Mouse (Mus musculus) neural tube, embryonic 12.5 days (tissue): ENCODE measurements at regions not wholly inside any gene's neighbourhood (a gene's known extent, or its start where the extent isn't known, plus 50 kb on each side); places are given as distances from the start of the nearest gene placed in this dataset.

Source experiments
- ATAC-seq: fragments of 200-750 bp; cut with Nextera tagmentation; 2 replicates; pipeline ENCODE4 v1.8.0; 2017; ENCODE audit warnings: low read depth, mild to moderate bottlenecking, moderate TSS enrichment, moderate library complexity; ENCODE audit not compliant: low FRiP score
- H3K27ac ChIP-seq: fragments of 300-500 bp; sonication (generic); 2 replicates; pipeline ENCODE4 v1.5.1; 2016
- H3K27me3 ChIP-seq: fragments of 300-500 bp; sonication (generic); replicated peaks from 2 replicates; pipeline ENCODE4 v1.6.1; 2016; ENCODE audit warnings: mild to moderate bottlenecking
- H3K36me3 ChIP-seq: fragments of 300-500 bp; sonication (generic); 2 replicates; pipeline ENCODE4 v1.6.1; 2016; ENCODE audit warnings: mild to moderate bottlenecking
- H3K4me1 ChIP-seq: fragments of 300-500 bp; sonication (generic); 2 replicates; pipeline ENCODE4 v1.6.1; 2016
- H3K4me2 ChIP-seq: fragments of 300-500 bp; sonication (generic); replicated peaks from 2 replicates; pipeline ENCODE4 v1.6.1; 2016; ENCODE audit warnings: mild to moderate bottlenecking
- H3K4me3 ChIP-seq: fragments of 300-500 bp; sonication (generic); 2 replicates; pipeline ENCODE4 v1.5.1; 2016
- H3K9ac ChIP-seq: fragments of 300-500 bp; sonication (generic); 2 replicates; pipeline ENCODE4 v1.6.1; 2016; ENCODE audit warnings: mild to moderate bottlenecking
- H3K9me3 ChIP-seq: fragments of 300-500 bp; sonication (generic); 2 replicates; pipeline ENCODE4 v1.6.1; 2016; ENCODE audit warnings: mild to moderate bottlenecking
- WGBS: fragments of 180-500 bp; shearing (Covaris S2); methylation state at CpG from one replicate; pipeline ENCODE4 v1.1.7; 2016; 5-methylcytosine and 5-hydroxymethylcytosine counted together

GRCm38 (mm10) chr7:133492626-133493025, 109.3 kb downstream of the Tex36 start:
- H3K4me3 ChIP-seq: no peak overlapping the region
- H3K27me3 ChIP-seq: no peaks in the 10 kb centered on the region
- H3K9ac ChIP-seq: no peak overlapping the region
- H3K9me3 ChIP-seq: no peaks in the 10 kb centered on the region
- H3K4me1 ChIP-seq: peaks cover 9% of the 10 kb centered on the region; the same call in 1 of the 2 replicates
- H3K36me3 ChIP-seq: no peaks in the 10 kb centered on the region
- no peak overlapping the region for H3K4me2 ChIP-seq
- no peak overlapping the region for H3K27ac ChIP-seq
- no peak for ATAC-seq
- WGBS: 62% methylated on average over 6 of the region's 6 CpGs

- Histone ChIP-seq H3K4me3 (no peak overlapping the region), H3K9me3 (no peaks in the 10 kb centered on the region), H3K36me3 (no peaks in the 10 kb centered on the region), H3K9ac (no peak overlapping the region), H3K27me3 (no peaks in the 10 kb centered on the region), H3K4me2 (no peak overlapping the region), H3K27ac (no peak overlapping the region), H3K4me1 (no peaks in the 10 kb centered on the region)
- ATAC-seq: no peak
- 58% methylated on average over 7 of the region's 7 CpGs for WGBS
Measured at GRCm38 (mm10) chr7:133487887-133488630, 113.9 kb downstream of the Tex36 start.

- no peak overlapping the region for H3K9ac ChIP-seq
- H3K4me3 ChIP-seq: no peak overlapping the region
- no peak overlapping the region for H3K4me2 ChIP-seq
- H3K4me1 ChIP-seq: no peaks in the 10 kb centered on the region
- no peaks in the 10 kb centered on the region for H3K9me3 ChIP-seq
- no peak overlapping the region for H3K27ac ChIP-seq
- H3K36me3 ChIP-seq: no peaks in the 10 kb centered on the region
- no peaks in the 10 kb centered on the region for H3K27me3 ChIP-seq
- ATAC-seq: no peak
- 78% methylated on average over 8 of the region's 8 CpGs for WGBS
Measured at GRCm38 (mm10) chr7:133484430-133484841, 117.5 kb downstream of the Tex36 start.

- Histone ChIP-seq H3K4me1 (no peaks in the 10 kb centered on the region), H3K27me3 (no peaks in the 10 kb centered on the region), H3K27ac (no peak overlapping the region), H3K4me2 (no peak overlapping the region), H3K9me3 (no peaks in the 10 kb centered on the region), H3K4me3 (no peak overlapping the region), H3K36me3 (no peaks in the 10 kb centered on the region), H3K9ac (no peak overlapping the region)
- WGBS: 29% methylated on average over 6 of the region's 6 CpGs
- ATAC-seq: no peak
Measured at GRCm38 (mm10) chr7:133481529-133481928, 120.4 kb downstream of the Tex36 start.

- Histone ChIP-seq H3K9ac (no peak overlapping the region), H3K4me3 (no peak overlapping the region), H3K4me1 (no peaks in the 10 kb centered on the region), H3K36me3 (no peaks in the 10 kb centered on the region), H3K27me3 (no peaks in the 10 kb centered on the region), H3K9me3 (no peaks in the 10 kb centered on the region), H3K4me2 (no peak overlapping the region), H3K27ac (no peak overlapping the region)
- WGBS: 76% methylated on average over 7 of the region's 7 CpGs
- no peak for ATAC-seq
Measured at GRCm38 (mm10) chr7:133479679-133480078, 122.3 kb downstream of the Tex36 start.

- ATAC-seq: no peak
- H3K4me2 ChIP-seq: no peak overlapping the region
- 77% methylated on average over 5 of the region's 5 CpGs for WGBS
- H3K36me3 ChIP-seq: no peaks in the 10 kb centered on the region
- no peaks in the 10 kb centered on the region for H3K9me3 ChIP-seq
- H3K4me1 ChIP-seq: no peaks in the 10 kb centered on the region
- H3K9ac ChIP-seq: no peak overlapping the region
- H3K4me3 ChIP-seq: no peak overlapping the region
- no peaks in the 10 kb centered on the region for H3K27me3 ChIP-seq
- H3K27ac ChIP-seq: no peak overlapping the region
Measured at GRCm38 (mm10) chr7:133477933-133478332, 124.0 kb downstream of the Tex36 start.

GRCm38 (mm10) chr7:133477221-133477620, 124.7 kb downstream of the Tex36 start:
- no peak overlapping the region for H3K4me2 ChIP-seq
- WGBS: 67% methylated on average over 6 of the region's 6 CpGs
- no peaks in the 10 kb centered on the region for H3K27me3 ChIP-seq
- no peaks in the 10 kb centered on the region for H3K4me1 ChIP-seq
- H3K27ac ChIP-seq: no peak overlapping the region
- no peak for ATAC-seq
- no peak overlapping the region for H3K9ac ChIP-seq
- no peaks in the 10 kb centered on the region for H3K36me3 ChIP-seq
- no peak overlapping the region for H3K4me3 ChIP-seq
- no peaks in the 10 kb centered on the region for H3K9me3 ChIP-seq

GRCm38 (mm10) chr7:133471706-133472105, 130.3 kb downstream of the Tex36 start:
- no peak for ATAC-seq
- Histone ChIP-seq H3K9me3 (no peaks in the 10 kb centered on the region), H3K27me3 (no peaks in the 10 kb centered on the region), H3K27ac (no peak overlapping the region), H3K9ac (no peak overlapping the region), H3K4me1 (no peaks in the 10 kb centered on the region), H3K4me3 (no peak overlapping the region), H3K36me3 (no peaks in the 10 kb centered on the region), H3K4me2 (no peak overlapping the region)
- WGBS: 85% methylated on average over 5 of the region's 5 CpGs

GRCm38 (mm10) chr7:133470620-133470958, 131.4 kb downstream of the Tex36 start:
- H3K4me3 ChIP-seq: no peak overlapping the region
- ATAC-seq: no peak
- no peaks in the 10 kb centered on the region for H3K36me3 ChIP-seq
- 74% methylated on average over 3 of the region's 3 CpGs for WGBS
- H3K27me3 ChIP-seq: no peaks in the 10 kb centered on the region
- H3K27ac ChIP-seq: no peak overlapping the region
- H3K9ac ChIP-seq: no peak overlapping the region
- no peaks in the 10 kb centered on the region for H3K4me1 ChIP-seq
- no peak overlapping the region for H3K4me2 ChIP-seq
- H3K9me3 ChIP-seq: no peaks in the 10 kb centered on the region

- no peak overlapping the region for H3K27ac ChIP-seq
- H3K9ac ChIP-seq: no peak overlapping the region
- 75% methylated on average over 6 of the region's 6 CpGs for WGBS
- no peak overlapping the region for H3K4me2 ChIP-seq
- H3K27me3 ChIP-seq: no peaks in the 10 kb centered on the region
- no peaks in the 10 kb centered on the region for H3K36me3 ChIP-seq
- no peaks in the 10 kb centered on the region for H3K4me1 ChIP-seq
- ATAC-seq: no peak
- no peak overlapping the region for H3K4me3 ChIP-seq
- H3K9me3 ChIP-seq: no peaks in the 10 kb centered on the region
Measured at GRCm38 (mm10) chr7:133469952-133470619, 131.9 kb downstream of the Tex36 start.

GRCm38 (mm10) chr7:133469106-133469505, 132.9 kb downstream of the Tex36 start:
- no peak overlapping the region for H3K4me3 ChIP-seq
- no peak overlapping the region for H3K9ac ChIP-seq
- WGBS: 67% methylated on average over 3 of the region's 3 CpGs
- ATAC-seq: no peak
- H3K27me3 ChIP-seq: no peaks in the 10 kb centered on the region
- H3K36me3 ChIP-seq: no peaks in the 10 kb centered on the region
- H3K9me3 ChIP-seq: no peaks in the 10 kb centered on the region
- H3K27ac ChIP-seq: no peak overlapping the region
- no peak overlapping the region for H3K4me2 ChIP-seq
- no peaks in the 10 kb centered on the region for H3K4me1 ChIP-seq

- Histone ChIP-seq H3K4me1 (no peaks in the 10 kb centered on the region), H3K4me2 (no peak overlapping the region), H3K4me3 (no peak overlapping the region), H3K9me3 (no peaks in the 10 kb centered on the region), H3K27ac (no peak overlapping the region), H3K27me3 (no peaks in the 10 kb centered on the region), H3K36me3 (no peaks in the 10 kb centered on the region), H3K9ac (no peak overlapping the region)
- ATAC-seq: no peak
- WGBS: 30% methylated on average over 3 of the region's 3 CpGs
Measured at GRCm38 (mm10) chr7:133468346-133468745, 133.6 kb downstream of the Tex36 start.

- H3K27me3 ChIP-seq: no peaks in the 10 kb centered on the region
- H3K9ac ChIP-seq: no peak overlapping the region
- H3K4me1 ChIP-seq: no peaks in the 10 kb centered on the region
- no peaks in the 10 kb centered on the region for H3K9me3 ChIP-seq
- H3K4me2 ChIP-seq: no peak overlapping the region
- H3K4me3 ChIP-seq: no peak overlapping the region
- no peaks in the 10 kb centered on the region for H3K36me3 ChIP-seq
- WGBS: 92% methylated on average over 3 of the region's 3 CpGs
- ATAC-seq: no peak
- no peak overlapping the region for H3K27ac ChIP-seq
Measured at GRCm38 (mm10) chr7:133467579-133467978, 134.4 kb downstream of the Tex36 start.
